Mouse (Mus musculus) kidney, adult 2 months (tissue): ENCODE data around the gene Cdc14a. TPM values are rescaled to one million over a fixed set of nuclear protein-coding genes. Genes with fewer than 3 reads are reported as not detected.

Experiments used
- DNase-seq: peaks from one replicate; pipeline ENCODE4 v3.0.0; 2021
- H3K27ac ChIP-seq: fragments of 200-500 bp; 2 replicates; pipeline ENCODE4 v1.5.1; 2012; ENCODE audit warnings: low read depth, low read length, control low read depth, inconsistent platforms; ENCODE audit not compliant: insufficient read depth
- H3K27me3 ChIP-seq: fragments of 200-500 bp; replicated peaks from 2 replicates; pipeline ENCODE4 v1.6.1; 2012; ENCODE audit warnings: mild to moderate bottlenecking, moderate library complexity, low read length, inconsistent platforms; ENCODE audit not compliant: control insufficient read depth, insufficient read depth
- H3K36me3 ChIP-seq: fragments of 200-500 bp; 2 replicates; pipeline ENCODE4 v1.6.1; 2012; ENCODE audit warnings: mild to moderate bottlenecking, moderate library complexity, low read length, inconsistent platforms; ENCODE audit not compliant: control insufficient read depth, insufficient read depth
- H3K4me1 ChIP-seq: fragments of 200-500 bp; 2 replicates; pipeline ENCODE4 v1.6.1; 2011; ENCODE audit warnings: low read length; ENCODE audit not compliant: control insufficient read depth, insufficient read depth
- H3K4me3 ChIP-seq: fragments of 200-500 bp; 2 replicates; pipeline ENCODE4 v1.5.1; 2011; ENCODE audit warnings: mild to moderate bottlenecking, low read depth, low read length, control low read depth; ENCODE audit not compliant: insufficient read depth
- CTCF ChIP-seq: fragments of 200-500 bp; conservative IDR thresholded peaks from 2 replicates; pipeline ENCODE4 v1.5.1; 2011; ENCODE audit warnings: low read depth, mild to moderate bottlenecking, control low read depth, low read length, moderate library complexity, mixed read lengths; ENCODE audit not compliant: insufficient read depth, insufficient read length
- POLR2A ChIP-seq: fragments of 200-500 bp; IDR thresholded peaks from one replicate; pipeline ENCODE4 v1.6.1; 2011; ENCODE audit warnings: low read depth, low read length, control low read depth
- WGBS: fragments of 180-500 bp; shearing (Covaris S2); methylation state at CpG from one replicate; pipeline ENCODE4 v1.1.7; 2018; 5-methylcytosine and 5-hydroxymethylcytosine counted together
- polyA plus RNA-seq: library from polyadenylated mRNA; depleted of rRNA; stranded (reverse); fragments of >200 nt; gene quantifications from 2 replicates; pipeline ENCODE4 v1.2.3, GENCODE M21; 2012

The Cdc14a gene
- polyA plus RNA-seq, 1 experiment, result 5.5 TPM

DNA sequence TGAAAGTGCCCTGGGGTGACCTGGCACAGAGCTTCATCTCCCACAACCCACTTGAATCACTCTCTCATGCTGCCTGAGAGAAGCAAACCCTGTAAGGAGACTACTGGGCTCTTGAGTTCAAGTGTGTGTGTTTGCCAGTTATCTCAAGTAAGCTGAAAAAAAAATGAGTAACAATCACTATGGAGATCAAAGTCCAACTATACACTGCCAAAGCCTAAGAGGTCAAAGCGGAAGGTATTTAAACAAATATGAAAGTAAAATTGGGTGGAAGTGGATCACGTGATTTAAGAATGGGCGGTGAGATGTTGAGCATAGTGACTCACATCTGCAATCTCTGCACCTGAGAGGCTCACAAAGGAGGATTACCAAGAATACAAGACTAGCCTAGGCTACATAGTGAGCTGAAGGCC, 9.4 kb downstream of the Cdc14a start:
- TF ChIP-seq POLR2A (no peak), CTCF (no peak)
- WGBS, result 91% methylated on average over 3 of the region's 3 CpGs
- H3K36me3 ChIP-seq, result no peaks in the 10 kb centered on the region

DNA sequence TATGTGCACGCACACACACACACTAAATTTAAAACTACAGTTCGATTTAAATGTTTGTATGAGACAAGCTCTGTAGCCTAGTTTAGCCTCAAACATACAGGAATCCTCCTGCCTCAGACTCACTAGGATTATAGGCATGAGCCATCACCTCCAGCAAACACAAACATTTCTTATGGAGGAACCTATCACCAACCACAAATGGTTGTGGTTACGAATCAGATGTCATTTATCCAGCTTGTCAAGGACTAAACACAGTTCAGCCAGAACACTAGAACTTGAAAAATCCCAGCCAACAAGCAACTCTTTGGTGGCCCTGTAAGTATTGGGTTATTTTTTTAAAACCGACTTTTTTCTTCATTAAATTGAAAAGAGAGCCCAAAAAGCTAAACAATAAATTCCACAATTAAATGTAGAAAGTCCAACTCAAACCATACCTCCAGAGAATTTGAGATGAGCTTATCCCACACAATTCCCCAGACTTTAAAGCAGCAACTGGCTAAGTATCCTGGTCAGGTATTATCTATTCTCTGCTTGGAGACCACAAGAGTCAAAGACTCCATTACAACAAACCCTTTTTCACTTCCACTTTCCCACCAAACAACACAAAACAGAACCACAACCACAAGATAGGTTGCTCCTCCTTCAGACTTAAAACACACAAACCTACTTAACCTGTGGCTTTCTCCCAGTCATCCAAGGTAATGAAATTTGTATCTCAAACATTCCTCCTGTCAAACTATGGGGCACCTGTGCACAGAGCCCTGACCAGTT, 10.7 kb downstream of the Cdc14a start:
- WGBS, result 88% methylated on average over 4 of the region's 4 CpGs
- Histone ChIP-seq H3K4me1 (no peaks in the 10 kb centered on the region), H3K36me3 (no peaks in the 10 kb centered on the region), H3K27ac (no peak overlapping the region), H3K4me3 (no peak overlapping the region), H3K27me3 (no peaks in the 10 kb centered on the region)
- DNase-seq, result no peak
- no peak for TF ChIP-seq POLR2A
- TF ChIP-seq CTCF, result no peak

More for the DNA sequence above, 9.4 kb downstream of the Cdc14a start:
- H3K4me1 ChIP-seq, result no peaks in the 10 kb centered on the region
- no peak overlapping the region for H3K4me3 ChIP-seq
- H3K27ac ChIP-seq, result no peak overlapping the region
- no peak for DNase-seq
- H3K27me3 ChIP-seq, result no peaks in the 10 kb centered on the region

DNA sequence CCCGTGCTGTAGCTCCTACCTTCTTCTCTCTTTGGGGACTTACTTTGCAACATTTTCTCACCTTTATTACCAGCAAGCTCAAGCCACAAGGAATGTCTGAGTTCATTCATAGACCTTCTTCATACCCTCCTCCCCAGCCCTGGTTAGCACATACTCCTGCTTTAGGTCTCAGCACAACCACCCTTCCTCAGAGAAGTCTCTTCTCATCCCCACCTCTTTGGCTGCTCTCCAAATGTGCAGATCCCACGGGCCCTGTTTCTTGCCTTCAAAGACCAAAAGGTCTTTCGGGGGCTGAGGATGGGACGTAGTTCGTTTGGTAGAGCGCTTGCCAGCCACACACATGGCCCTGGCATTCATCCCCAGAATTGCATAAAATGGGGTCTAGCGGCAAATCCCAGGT, 13.8 kb downstream of the Cdc14a start:
- H3K27me3 ChIP-seq, result no peaks in the 10 kb centered on the region
- TF ChIP-seq POLR2A (no peak), CTCF (no peak)
- 0 out of 2 replicates have a peak, but pooled peaks cover 3% of the 10 kb centered on the region for H3K4me1 ChIP-seq
- no peak for DNase-seq
- H3K36me3 ChIP-seq, result no peaks in the 10 kb centered on the region
- WGBS, result 46% methylated on average over 7 of the region's 7 CpGs
- H3K4me3 ChIP-seq, result no peak overlapping the region
- no peak overlapping the region for H3K27ac ChIP-seq

DNA sequence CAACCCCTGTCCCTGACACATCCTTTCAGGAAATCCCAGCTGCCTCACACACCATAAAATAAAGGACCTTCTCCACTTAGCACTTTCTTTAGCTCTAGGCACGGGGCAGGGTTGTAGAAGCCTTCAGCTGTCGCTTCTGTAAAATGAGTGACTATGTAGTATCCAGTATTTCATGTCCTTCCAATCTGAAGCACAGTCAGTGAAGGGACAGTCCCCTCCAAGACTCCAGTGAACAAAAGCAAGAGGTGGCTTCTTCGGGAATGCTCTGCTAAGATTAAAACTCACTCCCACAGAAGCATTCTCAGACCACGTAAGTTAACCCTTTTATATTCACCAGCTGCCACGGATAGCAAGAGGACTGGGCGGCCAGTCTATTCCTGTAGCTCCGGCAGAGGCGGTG, 14.3 kb downstream of the Cdc14a start:
- TF ChIP-seq POLR2A (no peak), CTCF (no peak)
- Histone ChIP-seq H3K36me3 (no peaks in the 10 kb centered on the region), H3K27me3 (no peaks in the 10 kb centered on the region), H3K27ac (0 out of 2 replicates have a peak overlapping the region, but pooled peaks have one; percentile 10), H3K4me1 (0 out of 2 replicates have a peak, but pooled peaks cover 3% of the 10 kb centered on the region), H3K4me3 (no peak overlapping the region)
- WGBS, result 56% methylated on average over 8 of the region's 8 CpGs
- DNase-seq, result no peak

DNA sequence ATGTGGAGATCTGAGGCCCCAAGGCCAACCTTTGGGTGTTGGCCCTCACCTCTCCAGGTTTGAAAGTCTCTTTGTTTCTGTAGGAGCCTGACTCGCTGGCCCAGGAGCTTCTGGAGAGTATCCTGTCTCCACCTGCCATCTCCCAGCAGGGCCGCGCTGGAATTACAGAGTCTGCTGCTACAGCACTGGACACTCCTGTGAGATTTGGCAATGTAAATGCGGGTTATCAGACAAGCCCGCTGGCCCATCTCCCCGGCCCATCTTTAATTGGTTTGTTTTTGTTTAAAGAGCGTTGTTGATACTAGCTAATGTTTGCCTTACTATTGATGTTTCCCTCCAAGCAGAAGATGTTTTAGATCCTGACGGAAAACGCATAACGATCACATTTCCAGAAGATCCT, 15.0 kb downstream of the Cdc14a start:
- Histone ChIP-seq H3K27me3 (no peaks in the 10 kb centered on the region), H3K4me1 (0 out of 2 replicates have a peak, but pooled peaks cover 3% of the 10 kb centered on the region), H3K4me3 (no peak overlapping the region), H3K36me3 (no peaks in the 10 kb centered on the region), H3K27ac (no peak overlapping the region)
- TF ChIP-seq CTCF, result no peak
- TF ChIP-seq POLR2A, result no peak
- DNase-seq, result no peak
- 87% methylated on average over 10 of the region's 10 CpGs for WGBS

DNA sequence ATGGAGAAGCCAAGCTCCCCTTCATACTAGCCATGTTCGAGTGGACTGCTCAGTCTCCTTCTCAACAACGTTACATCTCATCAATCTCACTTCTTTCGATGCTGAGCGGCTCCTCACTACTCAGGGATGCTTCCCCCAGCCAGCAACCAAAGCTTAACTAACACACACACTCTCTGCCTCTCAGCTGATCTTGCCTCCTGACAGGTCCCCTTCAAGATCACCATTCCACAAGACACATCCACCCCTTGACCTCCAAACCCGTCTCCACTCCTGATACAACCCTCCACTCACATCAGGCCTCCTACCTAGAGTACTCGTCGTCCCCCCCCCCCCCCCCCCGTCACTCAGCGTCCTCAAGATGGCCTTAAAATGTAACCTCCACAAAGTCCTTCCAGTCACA, 18.3 kb downstream of the Cdc14a start:
- H3K4me1 ChIP-seq, result 0 out of 2 replicates have a peak, but pooled peaks cover 3% of the 10 kb centered on the region
- H3K27ac ChIP-seq, result no peak overlapping the region
- H3K4me3 ChIP-seq, result no peak overlapping the region
- no peaks in the 10 kb centered on the region for H3K36me3 ChIP-seq
- no peaks in the 10 kb centered on the region for H3K27me3 ChIP-seq
- WGBS, result 59% methylated on average over 9 of the region's 9 CpGs
- no peak for TF ChIP-seq POLR2A
- TF ChIP-seq CTCF, result no peak
- no peak for DNase-seq

DNA sequence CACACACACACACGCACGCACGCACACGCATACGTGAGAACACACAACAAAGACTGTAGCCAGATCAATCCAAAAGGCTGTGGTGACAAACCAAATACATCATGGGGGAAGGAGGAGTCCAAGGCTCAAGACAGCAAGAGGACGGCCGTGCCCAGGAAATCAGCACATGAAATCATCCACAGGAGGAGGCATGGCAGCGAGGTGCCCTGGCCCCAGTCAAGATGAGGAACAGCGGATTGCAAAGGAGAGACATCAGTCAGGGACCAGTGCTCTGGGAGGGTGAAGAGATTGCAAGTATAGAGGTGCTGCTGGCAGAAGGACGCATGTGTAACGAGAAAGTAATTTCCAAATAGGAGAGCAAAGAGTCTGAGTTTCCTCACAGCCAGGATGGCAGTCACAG, 22.4 kb downstream of the Cdc14a start:
- H3K4me1 ChIP-seq, result 0 out of 2 replicates have a peak, but pooled peaks cover 3% of the 10 kb centered on the region
- DNase-seq, result no peak
- H3K27ac ChIP-seq, result no peak overlapping the region
- TF ChIP-seq CTCF (no peak), POLR2A (no peak)
- H3K4me3 ChIP-seq, result no peak overlapping the region
- no peaks in the 10 kb centered on the region for H3K36me3 ChIP-seq
- 87% methylated on average over 11 of the region's 11 CpGs for WGBS
- no peaks in the 10 kb centered on the region for H3K27me3 ChIP-seq
